Mouse (Mus musculus) testis, adult 2 months (tissue): Measurements from ENCODE around the gene Zfyve28.

Experiments
- CTCF ChIP-seq: fragments of 200-500 bp; IDR thresholded peaks from 2 replicates; pipeline ENCODE4 v1.5.1; 2012; ENCODE audit warnings: low read depth, mild to moderate bottlenecking, inconsistent platforms, low read length, moderate library complexity; ENCODE audit not compliant: control insufficient read depth, insufficient read depth, insufficient replicate concordance
- POLR2A ChIP-seq: fragments of 200-500 bp; IDR thresholded peaks from 2 replicates; pipeline ENCODE4 v1.6.1; 2012; ENCODE audit warnings: low read depth, mild to moderate bottlenecking, inconsistent platforms, low read length, moderate library complexity; ENCODE audit not compliant: control insufficient read depth

GRCm38 (mm10) chr5:34201396-34201795, 86.9 kb downstream of the Zfyve28 start:
- no peak for TF ChIP-seq CTCF
- no peak for TF ChIP-seq POLR2A
